Mouse (Mus musculus): ENCODE results near the gene Fgf2. TPM values are rescaled to one million over a fixed set of nuclear protein-coding genes. Genes with fewer than 3 reads are reported as not detected.

The Fgf2 gene
- total and polyA plus RNA-seq, 2 experiments from 2014 or later = 0.86 to 2.2 TPM

DNA sequence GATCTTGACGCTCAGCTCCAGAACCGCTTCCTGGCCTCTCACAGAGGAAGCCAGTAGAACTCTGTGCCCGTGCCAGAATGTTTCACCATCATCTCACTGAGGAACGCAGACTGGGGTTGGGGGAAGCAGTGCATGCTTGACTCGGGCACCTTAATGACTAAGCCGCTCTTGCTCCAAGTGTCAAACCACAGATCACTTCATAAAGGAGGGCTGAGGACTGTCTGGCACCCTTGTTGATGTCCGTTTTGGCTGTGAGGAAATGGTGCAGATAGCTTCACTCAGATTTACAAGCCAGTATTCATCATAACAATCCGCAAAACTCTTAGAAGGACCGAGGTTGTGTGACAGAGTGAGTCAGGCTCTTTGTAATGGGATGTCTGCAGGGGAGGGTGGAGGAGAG is 12.6 kb downstream of the Fgf2 start:
- ATAC-seq (ENCODE audit: insufficient read depth, low read depth) = no peak
- no peak overlapping the region for H3K4me2 ChIP-seq (ENCODE audit: low read depth, low read length)
- H3K27ac ChIP-seq (ENCODE audit: low read depth) = no peak overlapping the region
- H3K9me3 ChIP-seq (replicated peaks; ENCODE audit: control insufficient read depth, low read length) = no peaks in the 10 kb centered on the region
- H3K36me3 ChIP-seq (replicated peaks; ENCODE audit: control insufficient read depth, insufficient read depth, low read length) = no peaks in the 10 kb centered on the region
- H3K4me1 ChIP-seq (ENCODE audit: control insufficient read depth, insufficient read depth) = no peaks in the 10 kb centered on the region
- no peak overlapping the region for H3K9ac ChIP-seq (replicated peaks; ENCODE audit: low read depth, low read length)
- TF ChIP-seq EP300 (IDR thresholded peaks at IDR 0.05; ENCODE audit: low read depth) (no peak), CTCF (IDR thresholded peaks at IDR 0.05; ENCODE audit: low read depth) (no peak)
- H3K4me3 ChIP-seq (ENCODE audit: low read depth, low read length) = no peak overlapping the region
- WGBS = 59% methylated on average over 9 of the region's 9 CpGs
- no peak for DNase-seq (ENCODE audit: low spot score)
- H3K27me3 ChIP-seq (ENCODE audit: control insufficient read depth, insufficient read depth, low read length) = no peaks in the 10 kb centered on the region

DNA sequence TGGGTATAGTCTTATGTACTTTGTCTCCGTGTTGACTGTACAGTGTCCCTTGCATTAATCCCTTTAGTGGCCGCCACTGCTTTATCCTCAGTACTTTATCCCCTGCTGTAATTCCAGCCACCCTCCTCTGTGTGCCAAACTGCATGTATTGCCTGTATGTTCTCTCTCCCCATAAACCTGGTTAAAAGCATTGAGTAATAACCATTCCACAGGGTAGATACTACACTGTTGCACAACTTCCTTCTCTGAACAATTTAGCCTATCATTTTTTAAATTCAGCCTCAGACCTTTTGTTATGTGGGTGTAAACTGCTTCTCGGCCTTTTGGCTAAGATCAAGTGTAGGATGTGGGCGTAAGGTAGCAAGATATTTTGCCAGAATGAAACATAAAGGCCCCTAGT is 17.0 kb downstream of the Fgf2 start:
- no peak overlapping the region for H3K4me3 ChIP-seq (ENCODE audit: low read depth, low read length)
- no peak for DNase-seq (ENCODE audit: low spot score)
- WGBS = 81% methylated on average over 4 of the region's 4 CpGs
- no peak overlapping the region for H3K9ac ChIP-seq (replicated peaks; ENCODE audit: low read depth, low read length)
- H3K36me3 ChIP-seq (replicated peaks; ENCODE audit: control insufficient read depth, insufficient read depth, low read length) = no peaks in the 10 kb centered on the region
- H3K27me3 ChIP-seq (ENCODE audit: control insufficient read depth, insufficient read depth, low read length) = no peaks in the 10 kb centered on the region
- no peak overlapping the region for H3K27ac ChIP-seq (ENCODE audit: low read depth)
- no peaks in the 10 kb centered on the region for H3K9me3 ChIP-seq (replicated peaks; ENCODE audit: control insufficient read depth, low read length)
- H3K4me1 ChIP-seq (ENCODE audit: control insufficient read depth, insufficient read depth) = peaks cover 12% of the 10 kb centered on the region
- H3K4me2 ChIP-seq (ENCODE audit: low read depth, low read length) = no peak overlapping the region
- ATAC-seq (ENCODE audit: insufficient read depth, low read depth) = no peak
- TF ChIP-seq EP300 (IDR thresholded peaks at IDR 0.05; ENCODE audit: low read depth) = no peak
- no peak for TF ChIP-seq CTCF (IDR thresholded peaks at IDR 0.05; ENCODE audit: low read depth)

DNA sequence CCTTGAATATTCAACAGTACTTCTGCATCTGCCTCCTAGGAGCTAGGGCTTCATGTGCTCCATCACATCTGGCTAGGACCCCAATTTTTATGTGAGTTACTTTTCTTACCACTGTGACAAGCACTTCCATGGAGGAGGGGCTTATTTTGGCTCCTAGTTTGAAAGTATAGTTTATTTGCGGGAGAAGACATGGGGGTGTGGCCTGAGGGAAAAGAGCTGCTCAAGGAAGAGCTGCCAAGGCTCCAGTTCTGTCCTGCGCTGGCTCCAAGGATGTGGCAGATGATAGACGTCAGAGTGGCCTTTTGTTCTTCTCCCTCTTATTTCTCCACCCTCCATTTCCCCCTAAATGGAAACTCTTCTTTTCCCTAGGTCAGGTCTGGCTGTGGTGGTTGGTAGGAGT is 17.8 kb downstream of the Fgf2 start:
- 31% methylated on average over 3 of the region's 3 CpGs for WGBS
- TF ChIP-seq CTCF (IDR thresholded peaks at IDR 0.05; ENCODE audit: low read depth) (no peak), EP300 (IDR thresholded peaks at IDR 0.05; ENCODE audit: low read depth) (no peak)
- Histone ChIP-seq H3K4me2 (ENCODE audit: low read depth, low read length) (no peak overlapping the region), H3K4me3 (ENCODE audit: low read depth, low read length) (no peak overlapping the region), H3K27me3 (ENCODE audit: control insufficient read depth, insufficient read depth, low read length) (no peaks in the 10 kb centered on the region), H3K36me3 (replicated peaks; ENCODE audit: control insufficient read depth, insufficient read depth, low read length) (no peaks in the 10 kb centered on the region), H3K27ac (ENCODE audit: low read depth) (peak overlapping the region; percentile 47), H3K9ac (replicated peaks; ENCODE audit: low read depth, low read length) (no peak overlapping the region), H3K9me3 (replicated peaks; ENCODE audit: control insufficient read depth, low read length) (no peaks in the 10 kb centered on the region), H3K4me1 (ENCODE audit: control insufficient read depth, insufficient read depth) (peaks cover 12% of the 10 kb centered on the region)
- DNase-seq (ENCODE audit: low spot score) = no peak
- no peak for ATAC-seq (ENCODE audit: insufficient read depth, low read depth)

DNA sequence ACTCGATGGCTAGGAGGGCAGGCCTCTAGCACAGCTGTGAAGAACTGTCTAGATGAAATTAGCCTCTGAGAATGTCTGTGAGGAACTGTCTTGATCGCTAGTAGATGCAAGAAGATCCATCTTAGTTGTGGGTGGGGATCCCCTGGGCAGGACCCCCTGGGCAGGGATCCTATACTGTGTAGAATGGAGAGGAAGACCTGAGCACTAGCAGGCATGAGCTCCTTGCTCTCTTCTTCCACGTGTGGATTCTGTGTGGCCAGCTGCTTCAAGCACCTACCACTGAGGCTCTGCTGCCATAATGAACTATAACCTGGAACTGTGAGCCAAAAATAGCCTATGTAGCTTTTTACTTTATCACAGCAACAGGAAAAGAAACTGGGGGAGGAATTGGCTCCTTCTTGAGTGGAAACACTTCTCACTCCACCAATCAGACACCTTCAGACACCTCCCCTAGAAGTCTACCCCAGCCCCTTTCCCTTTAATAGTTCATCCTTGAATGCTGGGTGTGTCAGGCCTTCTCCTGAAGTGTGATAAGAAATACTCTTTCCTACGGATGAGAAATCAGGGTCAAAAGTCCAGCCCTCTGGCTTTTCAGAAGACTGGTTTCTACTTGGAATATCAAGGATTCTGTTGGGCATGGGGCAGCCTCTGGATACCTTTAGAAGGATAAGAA is 18.4 kb downstream of the Fgf2 start:
- no peaks in the 10 kb centered on the region for H3K27me3 ChIP-seq (ENCODE audit: control insufficient read depth, insufficient read depth, low read length)
- 32% methylated on average over 4 of the region's 4 CpGs for WGBS
- peak; percentile 31 for DNase-seq (ENCODE audit: low spot score)
- TF ChIP-seq EP300 (IDR thresholded peaks at IDR 0.05; ENCODE audit: low read depth) (no peak), CTCF (IDR thresholded peaks at IDR 0.05; ENCODE audit: low read depth) (no peak)
- 0 out of 2 replicates have a peak, but pooled peaks cover under 1% of the 10 kb centered on the region for H3K9me3 ChIP-seq (replicated peaks; ENCODE audit: control insufficient read depth, low read length)
- no peaks in the 10 kb centered on the region for H3K36me3 ChIP-seq (replicated peaks; ENCODE audit: control insufficient read depth, insufficient read depth, low read length)
- H3K4me3 ChIP-seq (ENCODE audit: low read depth, low read length) = no peak overlapping the region
- H3K4me2 ChIP-seq (ENCODE audit: low read depth, low read length) = peak overlapping the region; percentile 11; the same call in 1 of the 2 replicates
- peak; percentile 41 for ATAC-seq (ENCODE audit: insufficient read depth, low read depth)
- no peak overlapping the region for H3K9ac ChIP-seq (replicated peaks; ENCODE audit: low read depth, low read length)
- H3K4me1 ChIP-seq (ENCODE audit: control insufficient read depth, insufficient read depth) = peaks cover 12% of the 10 kb centered on the region
- H3K27ac ChIP-seq (ENCODE audit: low read depth) = peak overlapping the region; percentile 47

DNA sequence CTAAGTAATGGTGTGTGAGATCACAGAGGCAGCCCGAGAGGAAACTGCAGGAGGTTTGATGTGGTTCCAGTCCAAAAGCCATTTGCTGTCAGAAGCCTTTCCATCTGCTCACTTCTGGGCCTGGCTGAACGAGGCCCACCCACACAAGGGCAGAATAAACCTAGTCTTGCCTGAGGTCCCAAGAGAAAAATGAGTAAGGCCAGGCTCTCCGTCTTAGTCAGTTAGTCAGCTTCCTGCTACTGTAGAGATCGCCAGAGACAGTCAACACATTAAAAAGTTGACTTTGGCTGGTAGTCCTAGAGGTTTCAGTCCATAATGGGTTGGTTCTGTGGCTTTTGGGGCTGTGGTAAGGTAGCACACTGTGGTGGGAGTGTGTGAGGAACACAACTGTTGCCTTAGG is 22.3 kb downstream of the Fgf2 start:
- DNase-seq (ENCODE audit: low spot score) (no peak), ATAC-seq (ENCODE audit: insufficient read depth, low read depth) (no peak)
- 0 out of 2 replicates have a peak, but pooled peaks cover 6% of the 10 kb centered on the region for H3K9me3 ChIP-seq (replicated peaks; ENCODE audit: control insufficient read depth, low read length)
- H3K4me3 ChIP-seq (ENCODE audit: low read depth, low read length) = no peak overlapping the region
- no peaks in the 10 kb centered on the region for H3K36me3 ChIP-seq (replicated peaks; ENCODE audit: control insufficient read depth, insufficient read depth, low read length)
- peaks cover 12% of the 10 kb centered on the region for H3K4me1 ChIP-seq (ENCODE audit: control insufficient read depth, insufficient read depth)
- no peak overlapping the region for H3K27ac ChIP-seq (ENCODE audit: low read depth)
- H3K4me2 ChIP-seq (ENCODE audit: low read depth, low read length) = no peak overlapping the region
- no peak overlapping the region for H3K9ac ChIP-seq (replicated peaks; ENCODE audit: low read depth, low read length)
- TF ChIP-seq CTCF (IDR thresholded peaks at IDR 0.05; ENCODE audit: low read depth) = no peak
- no peak for TF ChIP-seq EP300 (IDR thresholded peaks at IDR 0.05; ENCODE audit: low read depth)
- no peaks in the 10 kb centered on the region for H3K27me3 ChIP-seq (ENCODE audit: control insufficient read depth, insufficient read depth, low read length)
- WGBS = 54% methylated on average over 4 of the region's 4 CpGs

DNA sequence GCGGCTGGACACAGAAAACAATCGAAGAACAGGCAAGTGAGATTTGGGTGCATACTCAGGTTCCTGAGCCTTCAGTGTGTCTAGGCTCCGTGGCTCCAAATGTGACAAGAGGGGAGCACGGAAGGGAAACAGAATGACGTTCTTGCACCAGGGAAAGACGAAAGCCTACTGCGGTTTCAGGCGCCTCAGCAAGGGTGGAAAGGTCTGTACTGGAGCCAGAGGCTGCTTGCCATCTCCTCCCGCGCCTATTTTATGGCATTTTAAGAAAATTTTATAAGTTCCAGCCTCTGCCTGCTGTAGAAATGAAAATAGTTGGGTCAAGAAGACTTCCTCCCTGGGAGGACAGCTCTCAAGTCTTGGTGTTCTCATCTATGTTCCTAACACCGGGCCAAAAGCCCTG is 25.6 kb downstream of the Fgf2 start:
- WGBS = 82% methylated on average over 11 of the region's 11 CpGs

More for the DNA sequence above, 25.6 kb downstream of the Fgf2 start:
- DNase-seq (ENCODE audit: low spot score) (no peak), ATAC-seq (ENCODE audit: insufficient read depth, low read depth) (no peak)
- Histone ChIP-seq H3K27ac (ENCODE audit: low read depth) (no peak overlapping the region), H3K9ac (replicated peaks; ENCODE audit: low read depth, low read length) (no peak overlapping the region), H3K9me3 (replicated peaks; ENCODE audit: control insufficient read depth, low read length) (0 out of 2 replicates have a peak, but pooled peaks cover 6% of the 10 kb centered on the region), H3K4me1 (ENCODE audit: control insufficient read depth, insufficient read depth) (no peaks in the 10 kb centered on the region), H3K4me2 (ENCODE audit: low read depth, low read length) (no peak overlapping the region), H3K36me3 (replicated peaks; ENCODE audit: control insufficient read depth, insufficient read depth, low read length) (no peaks in the 10 kb centered on the region), H3K27me3 (ENCODE audit: control insufficient read depth, insufficient read depth, low read length) (no peaks in the 10 kb centered on the region), H3K4me3 (ENCODE audit: low read depth, low read length) (no peak overlapping the region)
- TF ChIP-seq EP300 (IDR thresholded peaks at IDR 0.05; ENCODE audit: low read depth) (no peak), CTCF (IDR thresholded peaks at IDR 0.05; ENCODE audit: low read depth) (no peak)

All from heart, postnatal 0 days (tissue).